Mouse (Mus musculus) brain, embryonic 18.5 days (tissue): Measurements from ENCODE around the gene Olfr518.

Experiments used
- DNase-seq: peaks from one replicate; pipeline ENCODE4 v3.0.0-alpha.2; 2012; ENCODE audit warnings: low read depth, low spot score

Gene Olfr518

GRCm38 (mm10) chr7:108884906-108885305 lies at the start of gene Olfr518:
Gene Olfr518, minus strand, starts transcription at chr7:108885006.
- no peak for DNase-seq

- peak; percentile 98 for DNase-seq
Measured at GRCm38 (mm10) chr7:108933794-108934731, 49.3 kb upstream of the Olfr518 start, which contains the start of gene Eif3f. Gene Eif3f, plus strand, starts transcription at chr7:108934417.

GRCm38 (mm10) chr7:108929726-108930393 lies 45.1 kb upstream of the Olfr518 start, which contains the start of gene Nlrp10:
Gene Nlrp10, minus strand, starts transcription at chr7:108930178.
- no peak for DNase-seq

GRCm38 (mm10) chr7:108928280-108929188 lies 43.7 kb upstream of the Olfr518 start:
- no peak for DNase-seq

GRCm38 (mm10) chr7:108927043-108927442 lies 42.2 kb upstream of the Olfr518 start:
- DNase-seq = no peak

- DNase-seq = no peak
Measured at GRCm38 (mm10) chr7:108903969-108904368, 19.2 kb upstream of the Olfr518 start.

- DNase-seq = no peak
Measured at GRCm38 (mm10) chr7:108894320-108894719, 9.5 kb upstream of the Olfr518 start, which contains the start of gene Olfr519. Gene Olfr519, minus strand, starts transcription at chr7:108894420.

- DNase-seq = no peak
Measured at GRCm38 (mm10) chr7:108872279-108872678, 12.5 kb downstream of the Olfr518 start, which contains the start of gene Olfr517. Gene Olfr517, minus strand, starts transcription at chr7:108872379.

- no peak for DNase-seq
Measured at GRCm38 (mm10) chr7:108850429-108850828, 34.4 kb downstream of the Olfr518 start, which contains the start of gene Olfr516. Gene Olfr516, minus strand, starts transcription at chr7:108850529.
